Mouse (Mus musculus) ES-Bruce4 (cell line): ENCODE measurements around the gene Timm29. TPM values are rescaled to one million over a fixed set of nuclear protein-coding genes. Genes with fewer than 3 reads are reported as not detected.

Source experiments
- H3K27ac ChIP-seq: 2 replicates; pipeline ENCODE4 v1.5.1; 2012; ENCODE audit warnings: low read length, inconsistent platforms; ENCODE audit not compliant: insufficient read depth
- H3K27me3 ChIP-seq: 2 replicates; pipeline ENCODE4 v1.6.1; 2012; ENCODE audit warnings: mild to moderate bottlenecking, low read length, inconsistent platforms; ENCODE audit not compliant: control insufficient read depth, poor library complexity, insufficient read depth, severe bottlenecking
- H3K36me3 ChIP-seq: 2 replicates; pipeline ENCODE4 v1.6.1; 2012; ENCODE audit warnings: inconsistent platforms, mild to moderate bottlenecking, low read length, moderate library complexity; ENCODE audit not compliant: control insufficient read depth, poor library complexity, insufficient read depth, severe bottlenecking
- H3K4me1 ChIP-seq: one replicate; pipeline ENCODE4 v1.8.1; 2011; ENCODE audit warnings: low read length; ENCODE audit not compliant: control insufficient read depth, insufficient read depth
- H3K4me3 ChIP-seq: 2 replicates; pipeline ENCODE4 v1.5.1; 2011; ENCODE audit warnings: low read depth, mild to moderate bottlenecking, low read length
- H3K9ac ChIP-seq: 2 replicates; pipeline ENCODE4 v1.6.1; 2012; ENCODE audit warnings: low read depth, mild to moderate bottlenecking, inconsistent platforms; ENCODE audit not compliant: poor library complexity, severe bottlenecking
- H3K9me3 ChIP-seq: replicated peaks from 2 replicates; pipeline ENCODE4 v1.6.1; 2012; ENCODE audit warnings: mild to moderate bottlenecking, low read length, inconsistent platforms; ENCODE audit not compliant: control insufficient read depth, poor library complexity, insufficient read depth, severe bottlenecking
- CTCF ChIP-seq: IDR thresholded peaks from one replicate; pipeline ENCODE4 v1.8.1; 2011; ENCODE audit warnings: low read depth, low read length
- EP300 ChIP-seq: IDR thresholded peaks from 2 replicates; pipeline ENCODE4 v1.6.1; 2011; ENCODE audit warnings: low read depth, low read length; ENCODE audit not compliant: insufficient read depth
- POLR2A ChIP-seq: IDR thresholded peaks from one replicate; pipeline ENCODE4 v1.8.1; 2011; ENCODE audit warnings: low read length; ENCODE audit not compliant: insufficient read depth
- polyA plus RNA-seq: library from polyadenylated mRNA; stranded (reverse); fragments of >200 nt; gene quantifications from 2 replicates; pipeline ENCODE4 v1.2.4, GENCODE M21; 2011; ENCODE audit warnings: low read depth; ENCODE audit not compliant: missing spikeins, insufficient read depth, insufficient read length

Timm29 gene
- polyA plus RNA-seq: 18.1 and 19.2 TPM in 2 replicates

DNA sequence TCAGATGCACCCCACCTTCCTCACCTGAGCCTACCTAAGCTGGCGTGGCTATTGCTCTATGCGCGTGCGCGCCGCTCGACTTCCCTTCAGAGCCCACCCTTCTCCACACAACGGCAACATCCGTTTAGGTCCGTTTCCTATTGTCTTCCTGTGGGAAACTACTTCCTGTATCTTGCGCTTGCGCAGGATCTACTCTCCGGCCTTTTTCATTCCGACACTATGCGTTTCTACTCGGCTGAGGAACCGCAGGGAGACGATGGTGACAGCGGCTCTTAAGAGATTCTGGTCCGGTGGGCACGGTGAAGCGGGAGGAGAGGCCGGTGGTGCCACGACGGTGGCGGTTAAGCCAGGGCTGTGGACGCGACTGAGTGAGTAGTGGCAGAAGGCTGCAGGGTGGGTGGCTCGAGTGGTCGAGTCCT, at the start of gene Timm29, which contains the start of gene Yipf2:
Gene Timm29, plus strand, starts transcription at position 20 of the 419 bp plus-strand sequence.
Gene Yipf2, minus strand, starts transcription at position 126 of the 419 bp plus-strand sequence.
- Histone ChIP-seq H3K9me3 (no peaks in the 10 kb centered on the region), H3K4me1 (no peaks in the 10 kb centered on the region), H3K4me3 (peak within 1 kb of the TSS; percentile 83), H3K27me3 (no peaks in the 10 kb centered on the region), H3K9ac (peak within 1 kb of the TSS; percentile 53), H3K27ac (no peak within 1 kb of the TSS), H3K36me3 (peaks cover 13% of the 10 kb centered on the region)
- peak; percentile 92 for TF ChIP-seq POLR2A
- no peak for TF ChIP-seq EP300

GRCm38 (mm10) chr9:21545351-21545915, 47.1 kb upstream of the Timm29 start:
- Histone ChIP-seq H3K36me3 (peaks cover 4% of the 10 kb centered on the region; the same call in 1 of the 2 replicates), H3K4me3 (peak overlapping the region; percentile 72), H3K4me1 (no peaks in the 10 kb centered on the region), H3K9me3 (no peaks in the 10 kb centered on the region), H3K27ac (peak overlapping the region; percentile 80), H3K27me3 (no peaks in the 10 kb centered on the region), H3K9ac (peak overlapping the region; percentile 36)
- TF ChIP-seq CTCF (no peak), POLR2A (peak; percentile 57), EP300 (no peak)

DNA sequence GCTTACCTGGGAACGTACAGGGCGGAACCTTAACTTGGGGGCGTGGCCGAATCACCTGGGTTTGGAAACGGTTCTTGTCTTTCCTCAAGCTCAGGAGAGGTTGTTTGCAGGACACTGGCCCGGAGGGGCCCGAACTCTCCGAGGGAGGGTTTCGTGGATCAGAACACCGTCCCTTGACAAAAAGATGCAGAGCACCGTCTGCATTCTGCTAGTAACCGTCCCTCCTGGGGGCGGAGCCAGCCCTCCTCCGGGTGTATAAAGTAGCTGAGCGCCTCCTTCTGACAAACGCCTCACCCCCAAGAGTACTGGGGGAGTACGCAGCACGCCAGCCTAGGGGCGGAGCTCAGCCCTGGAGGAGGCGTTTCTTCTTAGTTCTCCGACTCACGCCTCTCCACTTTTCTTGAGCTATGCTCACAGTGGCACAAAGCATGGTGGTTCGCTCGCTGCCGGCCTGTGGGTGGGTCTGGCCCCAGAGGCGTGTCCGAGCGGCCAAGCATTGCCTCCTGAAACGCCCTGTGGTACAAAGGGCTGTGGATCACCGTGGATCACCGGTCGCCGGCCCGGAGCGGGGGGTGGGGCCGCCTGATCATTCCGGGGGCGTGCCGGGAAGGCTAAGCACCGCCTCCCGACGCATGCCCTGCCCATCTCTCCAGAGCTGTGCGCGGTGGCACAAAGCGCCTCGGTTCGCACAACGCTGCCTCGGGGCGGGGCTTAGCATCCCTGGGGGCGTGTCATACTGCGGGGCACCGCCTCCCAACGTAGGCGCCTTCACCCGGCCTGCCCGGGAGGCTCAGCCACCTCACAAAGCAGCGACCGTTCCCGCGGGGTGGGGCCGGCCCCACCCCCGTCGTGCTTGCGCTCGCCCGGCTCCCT, 46.4 kb upstream of the Timm29 start:
- peak; percentile 4; the same call in 1 of the 2 replicates for TF ChIP-seq EP300
- no peak for TF ChIP-seq CTCF
- peak; percentile 46 for TF ChIP-seq POLR2A
- no peaks in the 10 kb centered on the region for H3K9me3 ChIP-seq
- H3K9ac ChIP-seq: peak overlapping the region; percentile 100
- no peaks in the 10 kb centered on the region for H3K4me1 ChIP-seq
- peaks cover 4% of the 10 kb centered on the region; the same call in 1 of the 2 replicates for H3K36me3 ChIP-seq
- H3K27me3 ChIP-seq: no peaks in the 10 kb centered on the region
- peak overlapping the region; percentile 31 for H3K27ac ChIP-seq
- H3K4me3 ChIP-seq: peak overlapping the region; percentile 64

GRCm38 (mm10) chr9:21546789-21547074, 45.8 kb upstream of the Timm29 start, which contains the start of gene Carm1:
Carm1 (plus strand) TSS chr9:21546894.
- no peaks in the 10 kb centered on the region for H3K4me1 ChIP-seq
- H3K27ac ChIP-seq: peak within 1 kb of the TSS; percentile 72
- no peaks in the 10 kb centered on the region for H3K27me3 ChIP-seq
- H3K36me3 ChIP-seq: peaks cover 4% of the 10 kb centered on the region; the same call in 1 of the 2 replicates
- H3K9me3 ChIP-seq: no peaks in the 10 kb centered on the region
- TF ChIP-seq EP300 (no peak), CTCF (peak; percentile 37)
- peak within 1 kb of the TSS; percentile 100 for H3K9ac ChIP-seq
- H3K4me3 ChIP-seq: peak within 1 kb of the TSS; percentile 94

GRCm38 (mm10) chr9:21547075-21547941, 45.2 kb upstream of the Timm29 start:
- Histone ChIP-seq H3K36me3 (peaks cover 4% of the 10 kb centered on the region; the same call in 1 of the 2 replicates), H3K4me3 (peak overlapping the region; percentile 94), H3K4me1 (peaks cover 1% of the 10 kb centered on the region), H3K9ac (peak overlapping the region; percentile 100), H3K27ac (peak overlapping the region; percentile 72), H3K9me3 (no peaks in the 10 kb centered on the region), H3K27me3 (no peaks in the 10 kb centered on the region)
- no peak for TF ChIP-seq EP300
- TF ChIP-seq POLR2A: no peak
- no peak for TF ChIP-seq CTCF
